Mouse (Mus musculus) spleen, adult 18-20 months (tissue): ENCODE results near the gene Gm8068.
"Not testable (repeated sequence)": the region's sequence is repeated elsewhere in the genome, so short reads cannot be mapped to it uniquely, and the experiment has no call there.

Experiments used
- DNase-seq, 2 experiments: peaks; one replicate each; pipeline ENCODE4 v3.0.0; 2022; ENCODE audit warnings: mixed read lengths in 2 of 2

Gm8068 gene

GRCm38 (mm10) chr14:41701785-41702184 is at the start of gene Gm8068:
TSS of gene Gm8068 (minus strand) at chr14:41701885.
- DNase-seq = not testable (repeated sequence)

- not testable (repeated sequence) for DNase-seq
Measured at GRCm38 (mm10) chr14:41750514-41750913, 48.8 kb upstream of the Gm8068 start, which contains the start of gene Gm7929. TSS of gene Gm7929 (minus strand) at chr14:41750614.

GRCm38 (mm10) chr14:41723437-41723836 is 21.8 kb upstream of the Gm8068 start:
- DNase-seq = not testable (repeated sequence)

GRCm38 (mm10) chr14:41717180-41717579 is 15.5 kb upstream of the Gm8068 start:
- DNase-seq = not testable (repeated sequence)

- DNase-seq = not testable (repeated sequence)
Measured at GRCm38 (mm10) chr14:41648176-41648575, 53.5 kb downstream of the Gm8068 start.
